Mouse (Mus musculus): ENCODE data around the gene Arg1.

The Arg1 gene

GRCm38 (mm10) chr10:24926962-24927720 lies at the start of gene Arg1:
Gene Arg1, minus strand, starts transcription at chr10:24927484.
- Histone ChIP-seq H3K36me3 (ENCODE audit: control insufficient read depth, insufficient read depth, low read length, poor library complexity, severe bottlenecking) (no peaks in the 10 kb centered on the region), H3K27me3 (ENCODE audit: control insufficient read depth, insufficient read depth, low read length, poor library complexity, severe bottlenecking) (no peaks in the 10 kb centered on the region)
- DNase-seq (ENCODE audit: low read depth, low spot score): no peak

DNA sequence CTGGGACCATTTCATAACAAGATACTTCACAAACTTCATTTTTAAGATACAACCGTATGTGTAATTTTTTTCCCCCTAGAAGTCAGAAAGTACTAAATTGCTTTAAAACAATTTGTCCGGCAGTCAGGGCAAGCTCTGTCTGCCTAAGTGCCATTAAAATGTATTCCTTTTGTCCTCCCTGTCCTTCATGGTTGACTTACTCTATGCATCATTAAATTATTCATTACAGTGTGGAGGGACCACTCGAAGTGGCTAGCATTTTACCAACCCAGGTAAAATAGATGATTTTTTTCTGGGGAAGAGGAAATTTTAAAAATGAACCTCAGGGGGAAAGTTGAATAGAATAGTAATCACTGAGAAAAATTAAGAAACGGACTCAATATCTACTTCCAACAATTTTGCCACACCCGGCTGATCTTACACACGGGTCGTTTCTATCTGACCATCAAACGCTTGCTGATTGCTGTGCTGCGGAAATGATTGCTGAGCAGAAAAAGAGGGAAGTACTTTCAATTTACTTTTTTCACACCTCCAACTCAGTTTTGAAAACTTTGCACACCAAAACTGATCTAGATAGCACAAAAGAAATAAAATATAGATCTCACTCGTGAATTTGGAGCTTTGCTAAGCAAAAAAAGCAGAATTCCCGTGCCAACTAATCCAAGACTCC lies 46.7 kb upstream of the Arg1 start:
- no peaks in the 10 kb centered on the region for H3K36me3 ChIP-seq (ENCODE audit: control insufficient read depth, insufficient read depth, low read length, poor library complexity, severe bottlenecking)
- H3K27me3 ChIP-seq (ENCODE audit: control insufficient read depth, insufficient read depth, low read length, poor library complexity, severe bottlenecking): no peaks in the 10 kb centered on the region
- DNase-seq (ENCODE audit: low read depth, low spot score): no peak

- Histone ChIP-seq H3K36me3 (ENCODE audit: control insufficient read depth, insufficient read depth, low read length, poor library complexity, severe bottlenecking) (no peaks in the 10 kb centered on the region), H3K27me3 (ENCODE audit: control insufficient read depth, insufficient read depth, low read length, poor library complexity, severe bottlenecking) (no peaks in the 10 kb centered on the region)
- DNase-seq (ENCODE audit: low read depth, low spot score): no peak
Measured at GRCm38 (mm10) chr10:24973385-24973784, 46.1 kb upstream of the Arg1 start.

GRCm38 (mm10) chr10:24972923-24973322 lies 45.6 kb upstream of the Arg1 start:
- no peak for DNase-seq (ENCODE audit: low read depth, low spot score)
- Histone ChIP-seq H3K36me3 (ENCODE audit: control insufficient read depth, insufficient read depth, low read length, poor library complexity, severe bottlenecking) (no peaks in the 10 kb centered on the region), H3K27me3 (ENCODE audit: control insufficient read depth, insufficient read depth, low read length, poor library complexity, severe bottlenecking) (no peaks in the 10 kb centered on the region)

DNA sequence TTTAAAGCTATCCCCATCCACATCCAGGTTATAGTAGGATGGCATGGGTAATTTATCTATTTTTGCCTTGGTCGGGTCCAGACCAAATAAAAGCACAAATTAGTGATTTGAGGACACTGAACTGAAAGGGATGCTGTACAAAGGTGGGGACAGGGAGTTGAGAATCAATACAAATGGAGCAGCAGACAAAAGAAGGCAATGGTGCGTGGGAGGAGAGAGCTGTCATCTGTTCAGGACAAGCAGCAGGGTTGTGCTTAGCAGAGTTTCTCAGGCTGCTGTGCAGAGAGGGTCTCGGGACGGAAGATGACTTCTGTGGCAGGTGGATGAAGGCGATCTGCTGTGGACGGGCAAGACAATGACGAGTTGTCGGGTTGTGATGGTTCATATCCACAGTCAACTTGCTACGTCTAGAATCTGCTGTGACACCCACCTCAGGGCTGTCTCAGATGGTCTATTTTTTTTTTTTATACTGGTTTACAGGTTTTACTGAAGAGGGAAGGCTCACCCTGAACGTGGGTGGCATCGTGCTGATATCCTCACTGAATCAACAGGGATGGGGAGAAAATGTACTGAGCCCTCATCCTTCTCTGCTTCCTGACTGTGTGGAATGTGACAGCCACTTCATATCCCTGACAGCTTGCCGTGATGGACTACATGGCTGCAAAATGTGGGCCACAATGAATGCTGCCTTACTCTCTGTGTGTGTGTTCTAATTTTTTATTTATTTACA lies 38.7 kb upstream of the Arg1 start:
- no peak for DNase-seq (ENCODE audit: low read depth, low spot score)
- no peaks in the 10 kb centered on the region for H3K27me3 ChIP-seq (ENCODE audit: control insufficient read depth, insufficient read depth, low read length, poor library complexity, severe bottlenecking)
- H3K36me3 ChIP-seq (ENCODE audit: control insufficient read depth, insufficient read depth, low read length, poor library complexity, severe bottlenecking): no peaks in the 10 kb centered on the region

DNA sequence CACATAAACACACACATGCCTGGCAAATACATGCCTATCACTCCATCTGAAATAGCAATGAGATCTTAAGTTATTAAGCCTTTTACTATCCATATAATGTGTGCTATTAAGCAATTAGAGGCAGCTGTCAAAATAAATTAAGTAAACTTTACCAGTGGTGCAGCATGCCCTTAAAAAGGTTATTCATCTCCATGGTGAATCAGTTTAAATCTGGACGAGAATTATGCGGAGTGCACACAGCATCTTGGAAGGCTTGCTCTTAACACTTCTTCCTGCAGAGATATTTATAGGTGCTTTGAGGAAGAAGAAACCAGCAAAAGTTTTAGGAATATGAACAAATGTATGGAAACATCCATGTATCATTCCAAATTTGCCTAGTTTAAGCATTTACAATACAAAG lies 34.6 kb upstream of the Arg1 start:
- DNase-seq (ENCODE audit: low read depth, low spot score): no peak
- no peaks in the 10 kb centered on the region for H3K27me3 ChIP-seq (ENCODE audit: control insufficient read depth, insufficient read depth, low read length, poor library complexity, severe bottlenecking)
- H3K36me3 ChIP-seq (ENCODE audit: control insufficient read depth, insufficient read depth, low read length, poor library complexity, severe bottlenecking): no peaks in the 10 kb centered on the region

- DNase-seq (ENCODE audit: low read depth, low spot score): peak; percentile 42
- H3K36me3 ChIP-seq (ENCODE audit: control insufficient read depth, insufficient read depth, low read length, poor library complexity, severe bottlenecking): no peaks in the 10 kb centered on the region
- H3K27me3 ChIP-seq (ENCODE audit: control insufficient read depth, insufficient read depth, low read length, poor library complexity, severe bottlenecking): no peaks in the 10 kb centered on the region
Measured at GRCm38 (mm10) chr10:24961112-24961511, 33.8 kb upstream of the Arg1 start.

- DNase-seq (ENCODE audit: low read depth, low spot score): no peak
- H3K27me3 ChIP-seq (ENCODE audit: control insufficient read depth, insufficient read depth, low read length, poor library complexity, severe bottlenecking): no peaks in the 10 kb centered on the region
- H3K36me3 ChIP-seq (ENCODE audit: control insufficient read depth, insufficient read depth, low read length, poor library complexity, severe bottlenecking): no peaks in the 10 kb centered on the region
Measured at GRCm38 (mm10) chr10:24959043-24959916, 32.0 kb upstream of the Arg1 start.

- Histone ChIP-seq H3K27me3 (ENCODE audit: control insufficient read depth, insufficient read depth, low read length, poor library complexity, severe bottlenecking) (no peaks in the 10 kb centered on the region), H3K36me3 (ENCODE audit: control insufficient read depth, insufficient read depth, low read length, poor library complexity, severe bottlenecking) (no peaks in the 10 kb centered on the region)
- DNase-seq (ENCODE audit: low read depth, low spot score): no peak
Measured at GRCm38 (mm10) chr10:24958280-24959042, 31.2 kb upstream of the Arg1 start.

DNA sequence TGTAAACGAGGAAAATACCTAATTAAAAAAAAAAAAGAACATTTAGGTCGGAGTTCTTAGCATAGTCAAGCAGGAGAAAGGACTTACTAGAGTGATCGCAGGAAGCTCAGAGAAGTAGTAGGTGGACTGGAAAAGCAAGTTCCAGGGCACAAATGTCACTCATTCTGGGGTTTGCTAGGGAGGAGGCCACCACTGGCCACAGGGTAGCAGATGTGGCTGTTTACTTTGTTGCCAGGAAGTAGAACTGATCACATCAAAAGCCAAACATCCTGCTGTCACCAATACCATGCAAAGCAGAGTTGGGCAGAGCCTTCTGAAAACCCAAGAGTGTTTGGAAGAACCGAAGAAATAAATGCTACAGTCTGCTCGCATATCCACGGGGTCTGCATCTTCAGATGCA lies 26.6 kb upstream of the Arg1 start:
- H3K36me3 ChIP-seq (ENCODE audit: control insufficient read depth, insufficient read depth, low read length, poor library complexity, severe bottlenecking): no peaks in the 10 kb centered on the region
- DNase-seq (ENCODE audit: low read depth, low spot score): no peak

DNA sequence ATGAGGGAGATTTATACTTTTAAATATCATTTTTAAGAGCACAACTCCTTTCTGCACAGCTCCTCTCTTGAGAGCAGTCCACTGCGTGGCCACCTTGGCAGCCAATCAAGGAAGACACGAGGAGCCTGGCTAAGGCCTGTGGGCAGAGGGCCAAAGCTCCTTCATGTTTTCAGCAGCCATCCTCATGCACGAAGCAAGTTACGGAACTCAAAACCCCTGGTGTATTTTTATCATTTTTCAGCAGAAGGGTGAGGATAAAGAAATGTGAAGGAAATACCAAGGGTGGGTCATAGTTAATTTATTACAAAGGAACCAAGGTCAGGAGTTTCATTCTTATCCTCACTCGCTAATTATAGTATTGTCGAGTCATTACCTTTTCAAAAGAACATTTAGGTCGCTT lies 25.3 kb upstream of the Arg1 start:
- Histone ChIP-seq H3K36me3 (ENCODE audit: control insufficient read depth, insufficient read depth, low read length, poor library complexity, severe bottlenecking) (no peaks in the 10 kb centered on the region), H3K27me3 (ENCODE audit: control insufficient read depth, insufficient read depth, low read length, poor library complexity, severe bottlenecking) (no peaks in the 10 kb centered on the region)
- no peak for DNase-seq (ENCODE audit: low read depth, low spot score)

More for the DNA sequence above, 26.6 kb upstream of the Arg1 start:
- no peaks in the 10 kb centered on the region for H3K27me3 ChIP-seq (ENCODE audit: control insufficient read depth, insufficient read depth, low read length, poor library complexity, severe bottlenecking)

GRCm38 (mm10) chr10:24951575-24951974 lies 24.3 kb upstream of the Arg1 start:
- DNase-seq (ENCODE audit: low read depth, low spot score): no peak
- Histone ChIP-seq H3K36me3 (ENCODE audit: control insufficient read depth, insufficient read depth, low read length, poor library complexity, severe bottlenecking) (no peaks in the 10 kb centered on the region), H3K27me3 (ENCODE audit: control insufficient read depth, insufficient read depth, low read length, poor library complexity, severe bottlenecking) (no peaks in the 10 kb centered on the region)

GRCm38 (mm10) chr10:24950223-24950622 lies 22.9 kb upstream of the Arg1 start:
- no peak for DNase-seq (ENCODE audit: low read depth, low spot score)
- Histone ChIP-seq H3K27me3 (ENCODE audit: control insufficient read depth, insufficient read depth, low read length, poor library complexity, severe bottlenecking) (no peaks in the 10 kb centered on the region), H3K36me3 (ENCODE audit: control insufficient read depth, insufficient read depth, low read length, poor library complexity, severe bottlenecking) (no peaks in the 10 kb centered on the region)

DNA sequence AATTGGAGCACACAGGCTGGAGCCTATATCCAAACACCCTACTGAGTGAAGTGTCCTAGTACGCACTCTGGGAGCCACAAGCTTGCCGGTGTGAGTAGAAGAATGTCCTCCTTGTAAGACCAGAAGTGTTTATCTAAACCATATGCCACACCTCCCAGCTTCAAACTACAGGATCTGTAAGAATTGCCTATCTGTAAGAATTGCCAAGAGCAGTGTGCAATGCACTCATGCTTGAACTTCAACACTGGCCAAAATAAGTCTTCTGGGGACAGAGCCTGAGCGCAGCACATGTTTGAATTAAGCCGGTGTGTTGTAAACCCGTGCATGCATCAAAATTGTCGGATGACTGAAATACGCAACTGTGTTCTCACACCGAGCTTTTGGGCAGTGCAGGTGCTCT lies 21.0 kb upstream of the Arg1 start:
- DNase-seq (ENCODE audit: low read depth, low spot score): no peak
- H3K27me3 ChIP-seq (ENCODE audit: control insufficient read depth, insufficient read depth, low read length, poor library complexity, severe bottlenecking): no peaks in the 10 kb centered on the region
- H3K36me3 ChIP-seq (ENCODE audit: control insufficient read depth, insufficient read depth, low read length, poor library complexity, severe bottlenecking): no peaks in the 10 kb centered on the region

Measured in splenic B cell, adult 2 months (primary cell).